Mouse (Mus musculus): ENCODE data around the gene H2afx.
"Not testable (repeated sequence)": the region's sequence is repeated elsewhere in the genome, so short reads cannot be mapped to it uniquely, and the experiment has no call there.

- TF ChIP-seq CTCF (conservative IDR thresholded peaks at IDR 0.05 in 1 of 2, IDR thresholded peaks at IDR 0.05 in 1 of 2; ENCODE audit: low read depth in 2 of 2, low read length in 2 of 2); POLR2A (IDR thresholded peaks at IDR 0.05; ENCODE audit: low read depth, low read length): not testable (repeated sequence)
Observed at GRCm38 (mm10) chr9:44325032-44325767, 9.3 kb upstream of the H2afx start.

Data from CH12.LX (cell line).